Mouse (Mus musculus): Measurements from ENCODE around the gene 9530077C05Rik.

The 9530077C05Rik gene

GRCm38 (mm10) chr9:22466212-22466611 lies 54.9 kb downstream of the 9530077C05Rik start:
- no peak for DNase-seq

DNA sequence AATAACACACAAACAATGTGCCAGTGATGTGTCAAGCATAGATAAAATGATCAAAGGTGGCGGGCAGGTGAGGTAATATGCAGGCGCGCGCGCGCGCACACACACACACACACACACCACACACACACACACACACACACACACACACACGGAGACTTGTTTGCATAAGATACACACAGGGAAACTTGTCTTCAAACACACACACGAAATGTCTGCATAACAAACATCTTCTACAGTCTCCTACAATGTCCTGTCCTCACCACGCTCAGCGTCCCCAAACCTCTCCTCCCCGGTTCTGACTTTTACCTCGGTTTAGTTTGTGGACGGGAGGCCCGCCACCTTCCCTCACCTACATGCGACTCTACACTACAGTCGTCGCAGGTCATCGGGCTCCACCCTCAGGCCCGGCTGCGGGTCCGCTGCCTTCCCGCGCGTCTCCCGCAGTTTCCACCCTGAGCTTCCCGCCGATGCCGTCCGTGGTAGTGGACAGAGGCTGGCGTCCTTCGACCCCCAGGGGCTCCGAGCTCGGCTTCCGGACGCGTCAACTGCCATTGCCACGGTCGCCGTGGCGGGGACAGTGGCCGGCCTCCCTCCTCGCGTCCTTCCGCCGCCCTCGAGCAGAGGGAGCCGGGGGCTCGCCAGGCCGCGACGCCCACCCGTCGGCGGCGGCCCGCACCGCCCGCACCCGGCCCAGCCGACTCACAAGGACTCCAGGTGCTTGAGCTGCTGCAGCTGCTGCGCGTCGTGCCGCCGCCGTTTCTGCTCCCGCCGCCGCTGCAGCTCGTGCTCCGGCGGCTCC lies 56.3 kb downstream of the 9530077C05Rik start:
- DNase-seq, result peak; percentile 23 to 29

DNA sequence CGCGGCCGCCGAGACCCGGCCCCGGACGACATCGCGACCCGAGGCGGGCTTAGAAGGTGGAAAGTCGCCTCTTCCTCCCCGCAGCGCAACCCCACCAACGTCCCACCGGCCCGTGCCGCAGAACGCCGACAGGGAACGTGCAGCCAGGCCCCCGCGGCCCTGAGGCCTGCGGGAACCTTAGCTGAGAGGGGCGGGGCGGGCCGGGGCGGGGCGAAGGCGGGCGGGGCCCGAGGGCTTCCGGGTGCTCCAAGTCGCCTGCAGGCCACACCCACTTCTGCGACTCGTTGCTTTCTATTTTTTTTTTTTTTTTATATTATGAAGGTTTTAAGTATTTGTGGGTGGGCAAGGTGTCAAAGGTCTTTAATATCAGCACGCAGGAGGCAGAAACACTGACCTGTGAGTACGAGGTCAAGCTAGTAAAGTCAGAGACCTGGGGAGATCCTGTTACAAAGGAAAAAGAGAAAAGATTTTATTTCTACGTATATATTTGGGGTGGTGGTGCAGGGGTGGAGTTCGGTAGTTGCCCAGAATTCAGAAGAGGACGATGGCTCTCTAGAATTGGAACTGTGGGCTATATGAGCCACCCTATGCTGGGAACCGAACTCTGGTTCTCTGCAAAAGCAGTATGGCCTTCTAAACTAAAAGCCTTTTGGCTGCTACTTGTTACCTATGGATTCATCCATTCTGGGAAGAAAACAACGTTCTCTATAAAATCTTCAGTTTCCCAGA lies 57.0 kb downstream of the 9530077C05Rik start:
- peak; percentile 39 to 47 for DNase-seq

DNA sequence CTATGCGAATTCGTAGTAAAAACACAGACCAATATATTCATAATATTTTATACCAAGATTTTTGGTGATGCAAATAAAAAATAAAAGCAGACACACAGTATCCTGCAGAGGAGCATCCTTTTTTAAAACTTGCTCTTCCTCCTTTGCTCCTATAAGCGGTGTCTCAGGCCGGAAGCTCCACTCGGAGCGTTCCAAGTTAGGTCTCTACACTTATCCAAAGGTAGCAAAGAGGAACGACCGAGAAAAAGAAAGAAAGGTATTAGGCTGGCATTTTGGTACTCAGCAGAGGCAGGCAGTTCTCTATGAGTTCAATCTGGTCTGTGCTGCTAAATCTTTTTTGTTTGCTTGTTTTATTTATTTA lies 57.6 kb downstream of the 9530077C05Rik start:
- DNase-seq, result no peak

DNA sequence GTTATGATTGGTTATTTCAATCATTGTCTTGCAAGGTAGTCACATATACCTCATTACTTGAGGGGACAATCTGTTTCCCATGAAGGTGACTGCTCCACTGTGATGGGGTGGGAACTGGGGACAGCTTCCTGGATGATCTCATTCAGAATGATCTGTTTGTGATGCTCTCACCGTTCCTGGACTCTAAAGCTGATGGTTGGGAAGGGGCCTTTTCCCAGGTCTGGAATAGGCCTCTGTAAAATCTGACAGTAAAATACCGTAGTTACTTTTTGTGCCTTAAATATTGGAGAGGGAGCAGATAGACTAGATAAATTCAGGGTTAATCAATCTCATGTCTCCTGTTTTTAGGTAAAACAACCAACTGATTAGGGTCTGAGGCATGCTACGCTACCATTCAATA lies 58.3 kb downstream of the 9530077C05Rik start, which contains the start of gene Rp9:
Gene Rp9, minus strand, starts transcription at position 101 of the 400 bp plus-strand sequence.
- DNase-seq, result no peak

DNA sequence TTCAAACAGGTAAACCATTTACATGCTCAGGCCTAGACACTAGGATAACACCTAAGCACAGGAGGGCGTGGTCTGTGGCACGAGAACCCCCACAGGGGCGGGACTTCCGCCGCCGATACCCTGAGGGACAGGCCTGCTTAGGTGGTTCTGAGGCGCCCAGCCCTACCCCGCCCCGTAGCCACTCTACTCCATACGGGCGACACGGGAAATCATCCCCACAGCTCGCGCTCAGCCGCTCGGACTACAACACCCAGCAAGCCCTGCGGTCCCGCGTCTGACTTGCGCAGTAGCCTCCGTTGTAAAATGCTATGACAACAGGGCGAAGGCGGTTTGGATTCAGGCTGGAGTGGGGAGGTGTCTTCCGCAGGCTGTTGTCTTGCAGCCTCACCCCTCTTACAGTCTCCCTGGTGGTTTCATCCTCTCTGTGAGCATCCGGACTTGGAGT lies 64.1 kb downstream of the 9530077C05Rik start, which contains the start of gene Bbs9:
Gene Bbs9, plus strand, starts transcription at position 292 of the 445 bp plus-strand sequence.
- DNase-seq, result peak; percentile 94 to 95

- peak in 1 of 2 experiments; percentile 2 for DNase-seq
These were observed 65.0 kb downstream of the 9530077C05Rik start for GRCm38 (mm10) chr9:22476265-22476664.

- DNase-seq, result no peak
These were observed 67.6 kb downstream of the 9530077C05Rik start for GRCm38 (mm10) chr9:22478946-22479345.

DNA sequence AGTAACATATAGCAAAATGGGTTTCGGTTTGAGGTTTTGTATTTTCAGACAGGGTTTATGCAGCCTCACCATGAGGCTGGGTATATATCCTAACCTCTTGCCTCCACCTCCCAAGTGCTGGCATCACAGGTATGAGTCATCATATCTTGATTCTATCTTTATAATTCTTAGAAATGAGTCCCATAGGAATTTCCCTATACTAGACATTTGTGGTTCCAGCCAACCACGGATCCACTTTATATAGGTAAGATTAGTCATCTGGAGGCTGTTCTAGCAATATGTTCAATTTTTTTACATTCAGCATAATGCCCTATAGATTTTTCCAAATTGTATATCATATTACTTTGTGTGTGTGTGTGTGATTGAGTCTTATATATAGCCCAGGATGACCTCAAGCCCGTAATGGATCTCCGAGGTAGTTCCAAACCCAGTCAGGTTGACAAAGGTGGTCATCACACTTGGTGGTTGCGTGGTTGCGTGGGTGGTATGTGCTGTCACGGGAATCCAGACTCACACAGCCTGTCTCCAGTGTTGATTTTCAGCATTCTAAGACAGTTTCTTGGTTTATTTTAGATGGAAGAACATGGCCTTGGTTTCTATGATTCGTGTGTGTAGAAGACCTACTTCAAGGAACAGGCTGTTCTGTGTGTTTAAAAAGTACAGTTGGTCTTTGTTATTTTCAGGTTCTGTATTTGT lies 72.7 kb downstream of the 9530077C05Rik start:
- no peak for DNase-seq

DNA sequence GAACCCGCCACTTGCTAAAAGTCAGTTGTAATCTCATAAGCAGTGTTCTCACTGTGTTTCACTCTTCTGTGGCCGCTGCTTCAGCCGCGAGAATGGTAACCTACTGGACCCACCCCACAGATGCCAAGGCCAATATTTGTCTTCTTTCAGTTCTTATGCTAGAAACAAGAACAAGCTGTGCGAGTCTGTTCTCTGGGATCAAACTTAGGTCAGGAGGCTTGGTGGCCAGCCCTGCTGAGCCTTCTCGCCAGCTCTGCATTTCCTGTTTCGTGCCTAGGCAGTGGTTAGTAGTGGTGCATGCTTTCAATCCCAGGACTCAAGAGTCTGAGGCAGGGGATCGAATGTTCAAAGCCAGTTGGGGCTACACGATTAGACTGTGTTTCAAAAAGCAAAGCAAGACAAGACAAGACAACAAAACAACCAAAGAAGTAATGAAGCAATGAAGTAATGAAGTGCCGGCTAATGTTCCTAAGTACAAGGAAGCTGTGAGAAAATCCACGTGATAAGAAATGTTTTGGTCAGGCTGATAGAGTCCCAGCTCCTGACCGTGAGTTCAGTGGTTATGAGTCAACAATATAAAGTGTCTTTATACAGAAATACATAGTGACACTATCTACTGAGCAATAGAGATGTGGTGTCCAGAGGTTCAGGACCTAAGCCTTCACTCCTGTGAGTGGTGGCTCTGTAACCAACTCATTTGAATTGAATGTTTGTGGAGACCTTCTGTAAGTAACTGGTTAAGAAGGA lies 73.4 kb downstream of the 9530077C05Rik start:
- DNase-seq, result no peak

GRCm38 (mm10) chr9:22486211-22486610 lies 74.9 kb downstream of the 9530077C05Rik start:
- no peak for DNase-seq

GRCm38 (mm10) chr9:22488963-22489362 lies 77.7 kb downstream of the 9530077C05Rik start:
- no peak for DNase-seq

All from kidney, adult 8-10 months (tissue).